Mouse (Mus musculus): ENCODE data around the gene Gm21981. TPM values are rescaled to one million over a fixed set of nuclear protein-coding genes. Genes with fewer than 3 reads are reported as not detected.

The Gm21981 gene
- polyA plus RNA-seq, 1 experiment from 2014 or later = 1.4 TPM

- Histone ChIP-seq H3K9me3 (ENCODE audit: control insufficient read depth, low read length) (no peaks in the 10 kb centered on the region), H3K9ac (ENCODE audit: low read depth, low read length) (no peak overlapping the region), H3K27me3 (ENCODE audit: control insufficient read depth, insufficient read depth, low read length) (no peaks in the 10 kb centered on the region), H3K27ac (ENCODE audit: low read depth, low read length) (no peak overlapping the region), H3K36me3 (ENCODE audit: control insufficient read depth, insufficient read depth, low read length) (no peaks in the 10 kb centered on the region), H3K4me2 (replicated peaks; ENCODE audit: low read depth, low read length) (no peak overlapping the region), H3K4me3 (ENCODE audit: low read depth, low read length) (no peak overlapping the region), H3K4me1 (replicated peaks; ENCODE audit: control insufficient read depth, insufficient read depth, low read length) (no peaks in the 10 kb centered on the region)
- ATAC-seq (ENCODE audit: low FRiP score) (no peak), DNase-seq (ENCODE audit: low spot score) (peak; percentile 19)
- WGBS = 54% methylated on average over 24 of the region's 24 CpGs
Observed at GRCm38 (mm10) chr17:47730633-47731575, 36.6 kb upstream of the Gm21981 start.

GRCm38 (mm10) chr17:47726566-47726965 is 32.3 kb upstream of the Gm21981 start, which contains the start of gene Pgc:
Gene Pgc, plus strand, starts transcription at chr17:47726842.
- Histone ChIP-seq H3K27me3 (ENCODE audit: control insufficient read depth, insufficient read depth, low read length) (no peaks in the 10 kb centered on the region), H3K4me1 (replicated peaks; ENCODE audit: control insufficient read depth, insufficient read depth, low read length) (no peaks in the 10 kb centered on the region), H3K4me3 (ENCODE audit: low read depth, low read length) (no peak within 1 kb of the TSS), H3K9me3 (ENCODE audit: control insufficient read depth, low read length) (no peaks in the 10 kb centered on the region), H3K9ac (ENCODE audit: low read depth, low read length) (no peak within 1 kb of the TSS), H3K4me2 (replicated peaks; ENCODE audit: low read depth, low read length) (no peak within 1 kb of the TSS), H3K27ac (ENCODE audit: low read depth, low read length) (no peak within 1 kb of the TSS), H3K36me3 (ENCODE audit: control insufficient read depth, insufficient read depth, low read length) (no peaks in the 10 kb centered on the region)
- no peak for ATAC-seq (ENCODE audit: low FRiP score)
- 79% methylated on average over 11 of the region's 11 CpGs for WGBS
- DNase-seq (ENCODE audit: low spot score) = no peak

GRCm38 (mm10) chr17:47721183-47721582 is 26.9 kb upstream of the Gm21981 start:
- no peak overlapping the region for H3K27ac ChIP-seq (ENCODE audit: low read depth, low read length)
- H3K36me3 ChIP-seq (ENCODE audit: control insufficient read depth, insufficient read depth, low read length) = no peaks in the 10 kb centered on the region
- H3K4me3 ChIP-seq (ENCODE audit: low read depth, low read length) = no peak overlapping the region
- H3K4me2 ChIP-seq (replicated peaks; ENCODE audit: low read depth, low read length) = no peak overlapping the region
- no peak overlapping the region for H3K9ac ChIP-seq (ENCODE audit: low read depth, low read length)
- no peaks in the 10 kb centered on the region for H3K9me3 ChIP-seq (ENCODE audit: control insufficient read depth, low read length)
- H3K27me3 ChIP-seq (ENCODE audit: control insufficient read depth, insufficient read depth, low read length) = no peaks in the 10 kb centered on the region
- WGBS = 86% methylated on average over 4 of the region's 4 CpGs
- no peaks in the 10 kb centered on the region for H3K4me1 ChIP-seq (replicated peaks; ENCODE audit: control insufficient read depth, insufficient read depth, low read length)
- no peak for ATAC-seq (ENCODE audit: low FRiP score)
- no peak for DNase-seq (ENCODE audit: low spot score)

GRCm38 (mm10) chr17:47715037-47715436 is 20.8 kb upstream of the Gm21981 start:
- ATAC-seq (ENCODE audit: low FRiP score) (no peak), DNase-seq (ENCODE audit: low spot score) (no peak)
- WGBS = 56% methylated on average over 3 of the region's 3 CpGs
- H3K9me3 ChIP-seq (ENCODE audit: control insufficient read depth, low read length) = no peaks in the 10 kb centered on the region
- H3K36me3 ChIP-seq (ENCODE audit: control insufficient read depth, insufficient read depth, low read length) = no peaks in the 10 kb centered on the region
- no peak overlapping the region for H3K4me3 ChIP-seq (ENCODE audit: low read depth, low read length)
- no peaks in the 10 kb centered on the region for H3K4me1 ChIP-seq (replicated peaks; ENCODE audit: control insufficient read depth, insufficient read depth, low read length)
- no peak overlapping the region for H3K9ac ChIP-seq (ENCODE audit: low read depth, low read length)
- H3K27me3 ChIP-seq (ENCODE audit: control insufficient read depth, insufficient read depth, low read length) = no peaks in the 10 kb centered on the region
- H3K27ac ChIP-seq (ENCODE audit: low read depth, low read length) = no peak overlapping the region
- no peak overlapping the region for H3K4me2 ChIP-seq (replicated peaks; ENCODE audit: low read depth, low read length)

- H3K9me3 ChIP-seq (ENCODE audit: control insufficient read depth, low read length) = no peaks in the 10 kb centered on the region
- no peak overlapping the region for H3K4me3 ChIP-seq (ENCODE audit: low read depth, low read length)
- no peaks in the 10 kb centered on the region for H3K4me1 ChIP-seq (replicated peaks; ENCODE audit: control insufficient read depth, insufficient read depth, low read length)
- no peaks in the 10 kb centered on the region for H3K36me3 ChIP-seq (ENCODE audit: control insufficient read depth, insufficient read depth, low read length)
- WGBS = 50% methylated on average over 11 of the region's 22 CpGs
- H3K27me3 ChIP-seq (ENCODE audit: control insufficient read depth, insufficient read depth, low read length) = no peaks in the 10 kb centered on the region
- no peak overlapping the region for H3K27ac ChIP-seq (ENCODE audit: low read depth, low read length)
- ATAC-seq (ENCODE audit: low FRiP score) = no peak
- H3K4me2 ChIP-seq (replicated peaks; ENCODE audit: low read depth, low read length) = no peak overlapping the region
- no peak for DNase-seq (ENCODE audit: low spot score)
- H3K9ac ChIP-seq (ENCODE audit: low read depth, low read length) = no peak overlapping the region
Observed at GRCm38 (mm10) chr17:47712889-47713571, 18.8 kb upstream of the Gm21981 start.

- Histone ChIP-seq H3K9me3 (ENCODE audit: control insufficient read depth, low read length) (no peaks in the 10 kb centered on the region), H3K27me3 (ENCODE audit: control insufficient read depth, insufficient read depth, low read length) (no peaks in the 10 kb centered on the region), H3K9ac (ENCODE audit: low read depth, low read length) (no peak overlapping the region), H3K36me3 (ENCODE audit: control insufficient read depth, insufficient read depth, low read length) (no peaks in the 10 kb centered on the region), H3K4me2 (replicated peaks; ENCODE audit: low read depth, low read length) (no peak overlapping the region), H3K4me1 (replicated peaks; ENCODE audit: control insufficient read depth, insufficient read depth, low read length) (no peaks in the 10 kb centered on the region), H3K4me3 (ENCODE audit: low read depth, low read length) (no peak overlapping the region), H3K27ac (ENCODE audit: low read depth, low read length) (no peak overlapping the region)
- no peak for ATAC-seq (ENCODE audit: low FRiP score)
- 71% methylated on average over 6 of the region's 6 CpGs for WGBS
- no peak for DNase-seq (ENCODE audit: low spot score)
Observed at GRCm38 (mm10) chr17:47711883-47712282, 17.6 kb upstream of the Gm21981 start.

GRCm38 (mm10) chr17:47710036-47710435 is 15.8 kb upstream of the Gm21981 start:
- Histone ChIP-seq H3K4me3 (ENCODE audit: low read depth, low read length) (no peak overlapping the region), H3K9ac (ENCODE audit: low read depth, low read length) (no peak overlapping the region), H3K9me3 (ENCODE audit: control insufficient read depth, low read length) (no peaks in the 10 kb centered on the region), H3K4me1 (replicated peaks; ENCODE audit: control insufficient read depth, insufficient read depth, low read length) (no peaks in the 10 kb centered on the region), H3K4me2 (replicated peaks; ENCODE audit: low read depth, low read length) (no peak overlapping the region), H3K27me3 (ENCODE audit: control insufficient read depth, insufficient read depth, low read length) (no peaks in the 10 kb centered on the region), H3K27ac (ENCODE audit: low read depth, low read length) (no peak overlapping the region), H3K36me3 (ENCODE audit: control insufficient read depth, insufficient read depth, low read length) (no peaks in the 10 kb centered on the region)
- 80% methylated on average over 3 of the region's 3 CpGs for WGBS
- ATAC-seq (ENCODE audit: low FRiP score) (no peak), DNase-seq (ENCODE audit: low spot score) (no peak)

- H3K9me3 ChIP-seq (ENCODE audit: control insufficient read depth, low read length) = no peaks in the 10 kb centered on the region
- H3K4me2 ChIP-seq (replicated peaks; ENCODE audit: low read depth, low read length) = no peak overlapping the region
- H3K27ac ChIP-seq (ENCODE audit: low read depth, low read length) = no peak overlapping the region
- H3K27me3 ChIP-seq (ENCODE audit: control insufficient read depth, insufficient read depth, low read length) = no peaks in the 10 kb centered on the region
- H3K4me3 ChIP-seq (ENCODE audit: low read depth, low read length) = no peak overlapping the region
- no peaks in the 10 kb centered on the region for H3K4me1 ChIP-seq (replicated peaks; ENCODE audit: control insufficient read depth, insufficient read depth, low read length)
- no peak overlapping the region for H3K9ac ChIP-seq (ENCODE audit: low read depth, low read length)
- DNase-seq (ENCODE audit: low spot score) (no peak), ATAC-seq (ENCODE audit: low FRiP score) (no peak)
- H3K36me3 ChIP-seq (ENCODE audit: control insufficient read depth, insufficient read depth, low read length) = no peaks in the 10 kb centered on the region
- WGBS = 80% methylated on average over 4 of the region's 4 CpGs
Observed at GRCm38 (mm10) chr17:47708972-47709371, 14.7 kb upstream of the Gm21981 start.

All from hindbrain, embryonic 11.5 days (tissue).